Mouse (Mus musculus): ENCODE data around the gene Gabarapl2. TPM values are rescaled to one million over a fixed set of nuclear protein-coding genes. Genes with fewer than 3 reads are reported as not detected.
"Not testable (repeated sequence)": the region's sequence is repeated elsewhere in the genome, so short reads cannot be mapped to it uniquely, and the experiment has no call there.

Gene Gabarapl2
- polyA plus RNA-seq, 1 experiment from 2014 or later, result 431 TPM

DNA sequence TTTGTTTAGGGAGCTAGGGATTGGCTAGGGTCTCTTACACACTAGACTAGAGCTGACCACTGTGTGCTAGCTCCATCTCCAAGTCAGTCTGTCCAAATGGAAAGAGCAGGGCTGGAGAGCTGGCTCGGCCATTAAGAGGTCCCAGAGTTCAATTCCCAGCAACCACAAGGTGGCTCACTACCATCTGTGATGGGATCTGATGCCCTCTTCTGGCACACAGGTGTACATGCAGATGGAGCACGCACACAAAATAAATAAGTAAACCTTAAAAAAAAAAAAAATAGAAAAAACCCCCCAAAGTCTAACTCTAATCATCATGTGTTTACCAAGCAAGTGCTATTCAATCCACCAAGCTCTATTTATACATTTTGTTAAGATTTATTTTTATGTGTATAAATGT lies 20.8 kb upstream of the Gabarapl2 start:
- Histone ChIP-seq H3K4me1 (replicated peaks) (no peaks in the 10 kb centered on the region), H3K9ac (no peak overlapping the region), H3K27me3 (no peaks in the 10 kb centered on the region), H3K36me3 (0 out of 2 replicates have a peak, but pooled peaks cover 10% of the 10 kb centered on the region), H3K4me2 (no peak overlapping the region), H3K27ac (replicated peaks) (no peak overlapping the region), H3K4me3 (no peak overlapping the region), H3K9me3 (no peaks in the 10 kb centered on the region)
- WGBS, result 84% methylated on average over 2 of the region's 2 CpGs
- ATAC-seq (ENCODE audit: low FRiP score, low read depth), result no peak

DNA sequence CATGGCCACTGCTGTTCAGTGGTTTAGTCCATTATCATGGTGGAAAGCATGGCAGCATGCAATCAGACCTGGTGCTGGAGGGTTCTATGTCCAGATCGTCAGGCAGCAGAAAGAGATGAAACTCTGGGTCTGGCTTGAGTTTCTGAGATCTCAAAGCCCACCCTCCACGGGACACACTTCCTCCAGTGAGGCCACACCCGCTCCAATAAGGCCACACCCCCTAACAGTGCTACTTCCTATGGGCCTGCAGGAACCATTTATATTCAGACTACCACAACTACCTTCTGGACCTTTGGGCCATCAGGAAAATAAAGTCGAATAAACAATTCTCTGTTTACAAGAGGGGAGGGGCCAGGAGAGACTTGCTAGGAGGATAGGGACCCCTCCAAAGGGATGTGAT lies 19.5 kb upstream of the Gabarapl2 start:
- 0 out of 2 replicates have a peak, but pooled peaks cover 10% of the 10 kb centered on the region for H3K36me3 ChIP-seq
- H3K9ac ChIP-seq, result no peak overlapping the region
- no peaks in the 10 kb centered on the region for H3K4me1 ChIP-seq (replicated peaks)
- WGBS, result 89% methylated on average over 4 of the region's 4 CpGs
- H3K27ac ChIP-seq (replicated peaks), result no peak overlapping the region
- H3K4me3 ChIP-seq, result no peak overlapping the region
- H3K4me2 ChIP-seq, result no peak overlapping the region
- no peaks in the 10 kb centered on the region for H3K9me3 ChIP-seq
- no peak for ATAC-seq (ENCODE audit: low FRiP score, low read depth)
- no peaks in the 10 kb centered on the region for H3K27me3 ChIP-seq

DNA sequence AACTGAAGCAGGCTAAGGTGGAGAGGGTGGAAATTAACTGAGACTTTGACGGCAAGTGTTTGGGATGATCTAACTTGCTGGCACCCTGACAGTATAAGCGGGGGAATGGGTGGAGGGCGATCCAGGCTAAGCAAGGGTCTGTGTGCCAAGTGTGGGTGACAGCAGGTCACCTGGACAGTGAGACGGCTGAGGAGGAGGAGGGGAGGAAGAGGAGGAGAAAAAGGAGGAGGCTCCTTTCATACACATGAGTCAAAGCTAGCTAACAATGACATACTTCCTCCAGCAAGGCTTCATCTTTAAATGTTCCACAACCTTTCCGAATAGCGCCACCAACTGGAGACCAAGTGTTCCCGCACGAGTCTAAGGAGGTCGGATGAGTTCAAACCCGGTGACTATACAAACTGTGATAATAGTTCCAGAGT lies 17.1 kb upstream of the Gabarapl2 start:
- Histone ChIP-seq H3K9me3 (no peaks in the 10 kb centered on the region), H3K9ac (no peak overlapping the region), H3K4me3 (no peak overlapping the region), H3K4me2 (no peak overlapping the region), H3K36me3 (0 out of 2 replicates have a peak, but pooled peaks cover 2% of the 10 kb centered on the region), H3K27ac (replicated peaks) (no peak overlapping the region), H3K27me3 (no peaks in the 10 kb centered on the region), H3K4me1 (replicated peaks) (no peaks in the 10 kb centered on the region)
- 28% methylated on average over 10 of the region's 10 CpGs for WGBS
- no peak for ATAC-seq (ENCODE audit: low FRiP score, low read depth)

DNA sequence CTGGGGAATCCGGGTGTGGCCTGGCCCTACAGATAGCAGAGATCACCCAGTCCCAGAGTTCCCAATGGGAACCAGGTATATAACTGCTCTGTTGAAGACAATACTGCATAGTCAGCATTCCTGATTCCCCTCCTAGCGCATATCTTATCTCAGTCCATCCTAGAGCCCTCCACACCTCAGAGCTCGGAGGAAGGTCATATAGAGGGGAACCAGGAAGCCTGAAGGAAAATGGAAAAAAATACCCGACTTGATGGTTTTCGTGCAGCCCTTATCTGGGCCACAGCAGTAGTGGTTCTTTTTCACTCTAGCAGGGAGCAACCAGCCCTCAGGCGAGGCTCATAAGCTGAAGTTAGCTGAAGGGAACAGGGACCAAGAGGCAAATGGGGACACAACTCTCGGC lies 15.5 kb upstream of the Gabarapl2 start:
- no peaks in the 10 kb centered on the region for H3K36me3 ChIP-seq
- no peak overlapping the region for H3K4me3 ChIP-seq
- no peaks in the 10 kb centered on the region for H3K4me1 ChIP-seq (replicated peaks)
- H3K9me3 ChIP-seq, result no peaks in the 10 kb centered on the region
- ATAC-seq (ENCODE audit: low FRiP score, low read depth), result no peak
- WGBS, result 86% methylated on average over 7 of the region's 7 CpGs
- no peak overlapping the region for H3K27ac ChIP-seq (replicated peaks)
- H3K27me3 ChIP-seq, result no peaks in the 10 kb centered on the region
- H3K4me2 ChIP-seq, result no peak overlapping the region
- no peak overlapping the region for H3K9ac ChIP-seq

DNA sequence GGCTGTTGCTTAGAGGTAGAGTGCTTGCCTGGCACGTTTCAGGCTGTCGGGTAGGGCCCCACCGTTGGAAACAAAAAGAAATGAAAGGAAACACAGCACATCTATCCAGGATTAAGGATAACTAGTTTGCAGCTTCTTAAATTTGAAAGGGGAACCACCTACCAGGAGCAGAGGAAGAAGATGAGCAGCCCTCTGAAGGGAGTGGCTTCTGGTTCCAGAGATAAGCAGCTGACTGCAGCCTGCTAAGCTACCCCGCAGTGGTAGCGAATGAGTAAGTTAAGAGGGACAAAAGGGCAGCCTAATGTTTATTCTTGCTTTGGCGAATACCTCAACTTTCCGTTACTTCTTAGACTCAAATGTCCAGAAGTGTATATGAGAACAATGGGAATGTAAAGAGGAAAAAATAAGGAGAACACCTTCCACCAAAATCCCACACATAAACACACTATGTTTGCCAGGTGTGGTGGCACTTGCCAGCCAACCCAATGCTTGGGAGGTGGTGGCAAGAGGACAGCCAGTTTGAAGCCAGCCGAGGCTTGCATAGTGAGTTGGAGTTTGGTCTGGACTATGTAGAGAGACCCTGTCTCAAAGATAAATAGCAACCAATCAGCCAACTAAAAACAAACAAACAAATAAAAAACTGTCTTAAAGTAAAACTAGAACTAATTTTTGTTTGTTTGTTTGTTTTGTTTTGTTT lies 10.7 kb upstream of the Gabarapl2 start:
- no peak overlapping the region for H3K9ac ChIP-seq
- H3K27ac ChIP-seq (replicated peaks), result no peak overlapping the region
- no peaks in the 10 kb centered on the region for H3K27me3 ChIP-seq
- H3K36me3 ChIP-seq, result no peaks in the 10 kb centered on the region
- no peak overlapping the region for H3K4me3 ChIP-seq
- H3K4me2 ChIP-seq, result no peak overlapping the region
- no peak for ATAC-seq (ENCODE audit: low FRiP score, low read depth)
- 82% methylated on average over 8 of the region's 8 CpGs for WGBS
- H3K9me3 ChIP-seq, result no peaks in the 10 kb centered on the region
- H3K4me1 ChIP-seq (replicated peaks), result peaks cover 23% of the 10 kb centered on the region

DNA sequence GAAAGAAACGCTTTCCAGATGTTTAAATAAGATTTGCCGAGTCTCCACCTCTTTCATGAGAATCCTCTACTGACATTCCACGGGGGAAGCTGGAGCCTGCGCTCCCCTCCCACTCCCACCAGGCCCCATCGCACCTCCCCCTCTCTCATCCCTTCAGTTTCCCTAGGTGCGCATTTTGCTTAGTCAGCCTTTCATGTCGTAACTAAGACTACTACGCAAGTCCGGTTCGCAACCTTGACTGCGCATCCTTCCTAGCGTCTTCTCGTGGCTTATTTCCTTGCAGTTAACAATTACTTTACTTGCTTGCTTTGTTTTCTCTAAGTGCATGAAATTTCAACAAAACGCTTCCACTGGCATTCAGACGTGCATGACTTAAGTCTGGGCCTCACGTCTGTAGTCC lies 8.8 kb upstream of the Gabarapl2 start:
- no peaks in the 10 kb centered on the region for H3K9me3 ChIP-seq
- 75% methylated on average over 16 of the region's 16 CpGs for WGBS
- no peak overlapping the region for H3K9ac ChIP-seq
- no peak overlapping the region for H3K4me3 ChIP-seq
- no peaks in the 10 kb centered on the region for H3K27me3 ChIP-seq
- H3K27ac ChIP-seq (replicated peaks), result no peak overlapping the region
- no peak for ATAC-seq (ENCODE audit: low FRiP score, low read depth)
- H3K4me1 ChIP-seq (replicated peaks), result peaks cover 23% of the 10 kb centered on the region
- no peak overlapping the region; the same call in 1 of the 2 replicates for H3K4me2 ChIP-seq
- no peaks in the 10 kb centered on the region for H3K36me3 ChIP-seq

DNA sequence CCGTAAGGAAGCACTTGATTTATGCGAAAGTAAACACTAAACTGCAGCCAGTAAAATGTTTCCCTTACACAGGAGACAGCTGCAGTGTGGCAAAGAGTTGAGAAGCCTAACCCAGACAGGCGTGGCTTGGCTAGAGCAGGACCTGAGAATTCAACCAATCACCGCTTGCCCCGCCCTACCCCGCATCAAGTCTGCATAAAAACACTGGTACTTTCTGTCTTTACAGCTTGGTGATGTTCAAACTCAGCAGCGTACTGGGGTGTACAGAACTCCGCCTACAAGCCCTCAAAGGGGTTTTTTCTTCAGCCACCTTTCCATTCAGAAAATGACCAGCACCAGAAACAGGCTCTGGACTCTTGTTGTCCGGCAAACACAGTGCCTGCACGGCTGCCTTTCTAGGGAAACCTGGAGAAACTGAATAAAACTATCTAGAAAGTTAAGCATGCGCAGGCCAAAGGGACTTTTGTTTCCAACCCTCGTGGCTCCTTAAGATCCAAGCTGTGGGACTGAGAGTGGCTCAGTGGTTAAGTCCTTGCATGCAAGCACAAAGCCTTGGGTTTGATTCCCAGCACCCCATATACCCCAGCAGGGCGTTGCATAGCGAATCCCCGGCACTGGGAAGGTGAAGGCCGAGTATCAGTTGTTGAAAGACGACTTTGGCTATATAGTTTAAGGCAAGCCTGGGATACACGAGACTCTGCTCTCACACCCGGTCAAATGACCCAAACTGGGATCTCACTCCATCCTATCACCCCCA lies 7.7 kb upstream of the Gabarapl2 start:
- no peak for ATAC-seq (ENCODE audit: low FRiP score, low read depth)
- Histone ChIP-seq H3K9me3 (no peaks in the 10 kb centered on the region), H3K36me3 (no peaks in the 10 kb centered on the region), H3K27ac (replicated peaks) (peak overlapping the region; percentile 93), H3K4me3 (peak overlapping the region; percentile 78), H3K27me3 (no peaks in the 10 kb centered on the region), H3K4me1 (replicated peaks) (peaks cover 23% of the 10 kb centered on the region), H3K4me2 (peak overlapping the region; percentile 97), H3K9ac (peak overlapping the region; percentile 83)
- WGBS, result 28% methylated on average over 19 of the region's 19 CpGs

DNA sequence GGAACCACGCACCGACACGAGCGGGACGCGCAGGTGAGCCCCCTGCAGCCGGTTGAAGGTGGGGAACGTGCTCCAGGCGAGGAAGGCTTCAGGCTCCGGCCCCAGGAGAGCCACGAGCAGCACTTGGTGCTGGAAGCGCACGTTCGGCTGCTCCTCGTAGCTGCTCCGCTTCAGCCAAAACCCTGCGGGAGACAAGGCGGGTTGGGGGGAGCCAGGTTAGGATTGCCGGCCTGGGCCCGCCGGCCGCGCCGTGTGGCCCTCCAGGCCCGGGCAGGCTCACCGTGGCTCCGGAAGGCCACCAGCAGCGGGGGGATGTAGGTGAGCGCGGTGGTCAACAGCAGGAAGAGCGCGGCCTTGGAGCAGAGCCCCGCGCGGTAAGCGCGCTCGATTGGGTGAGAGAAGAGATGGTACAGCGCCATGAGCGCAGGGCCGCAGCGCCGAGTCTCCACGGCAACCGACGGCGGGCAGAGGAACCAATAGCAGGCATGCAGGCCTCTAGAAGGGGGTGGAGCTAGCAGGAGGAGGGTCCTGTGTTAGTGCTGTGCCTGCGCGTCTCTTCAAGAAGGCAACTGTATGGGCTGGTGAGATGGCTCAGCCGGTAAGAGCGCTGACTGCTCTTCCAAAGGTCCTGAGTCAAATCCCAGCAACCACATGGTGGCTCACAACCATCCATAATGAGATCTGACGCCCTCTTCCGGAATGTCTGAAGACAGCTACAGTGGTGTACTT lies 7.0 kb upstream of the Gabarapl2 start, which contains the start of gene Tmem231:
Gene Tmem231, minus strand, starts transcription at position 534 of the 729 bp plus-strand sequence.
- WGBS, result under 1% methylated on average over 53 of the region's 53 CpGs
- ATAC-seq (ENCODE audit: low FRiP score, low read depth), result peak; percentile 99

DNA sequence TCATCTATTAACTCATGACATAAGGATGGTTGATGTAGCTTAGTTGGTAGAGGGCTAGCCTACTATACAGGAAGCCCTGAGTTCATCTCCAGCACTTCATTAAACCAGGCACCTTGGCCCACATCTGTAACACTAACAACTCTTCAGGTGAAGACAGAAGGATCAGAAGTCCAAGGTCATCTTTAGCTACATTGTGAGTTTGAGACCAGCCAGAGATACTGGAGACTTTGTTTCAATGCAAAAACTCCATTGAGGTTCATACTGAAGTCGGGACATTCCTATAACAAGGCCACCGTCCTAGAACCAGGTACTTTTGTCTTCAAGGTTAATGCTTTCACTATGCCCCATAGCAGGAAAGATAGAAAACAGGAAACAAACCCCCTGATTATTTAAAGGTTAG lies 6.3 kb upstream of the Gabarapl2 start:
- WGBS, result 84% methylated on average over 2 of the region's 2 CpGs
- no peaks in the 10 kb centered on the region for H3K9me3 ChIP-seq
- peaks cover 23% of the 10 kb centered on the region for H3K4me1 ChIP-seq (replicated peaks)
- H3K9ac ChIP-seq, result no peak overlapping the region
- H3K4me2 ChIP-seq, result peak overlapping the region; percentile 97
- peak overlapping the region; percentile 78; the same call in 1 of the 2 replicates for H3K4me3 ChIP-seq
- H3K27me3 ChIP-seq, result no peaks in the 10 kb centered on the region
- H3K36me3 ChIP-seq, result no peaks in the 10 kb centered on the region
- peak overlapping the region; percentile 93; the same call in 1 of the 2 replicates for H3K27ac ChIP-seq (replicated peaks)
- no peak for ATAC-seq (ENCODE audit: low FRiP score, low read depth)

More for the DNA sequence above, 7.0 kb upstream of the Gabarapl2 start, which contains the start of gene Tmem231:
- H3K36me3 ChIP-seq, result no peaks in the 10 kb centered on the region
- H3K9me3 ChIP-seq, result no peaks in the 10 kb centered on the region
- peak within 1 kb of the TSS; percentile 78 for H3K4me3 ChIP-seq
- H3K4me2 ChIP-seq, result peak within 1 kb of the TSS; percentile 97
- H3K27me3 ChIP-seq, result no peaks in the 10 kb centered on the region
- H3K4me1 ChIP-seq (replicated peaks), result peaks cover 23% of the 10 kb centered on the region
- peak within 1 kb of the TSS; percentile 93 for H3K27ac ChIP-seq (replicated peaks)
- H3K9ac ChIP-seq, result peak within 1 kb of the TSS; percentile 83

DNA sequence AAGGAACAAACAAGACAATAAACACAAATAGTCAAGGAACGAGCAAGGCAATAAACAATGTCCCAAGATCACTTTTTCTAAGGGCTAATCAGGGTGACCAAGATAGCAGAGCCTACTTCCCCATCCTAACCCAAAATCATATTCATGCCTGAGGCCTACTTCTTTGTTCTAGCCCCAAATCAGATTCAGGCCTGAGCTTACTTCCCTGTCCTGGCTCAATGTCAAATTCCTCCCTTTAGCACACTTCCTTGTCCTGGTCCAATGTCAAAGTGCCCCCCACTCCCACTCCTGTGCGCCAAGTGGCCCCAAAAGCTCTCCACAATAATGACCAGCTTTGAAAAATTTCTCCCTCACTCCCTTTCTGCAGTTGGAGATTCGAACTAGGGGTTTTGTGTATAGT lies 3.3 kb upstream of the Gabarapl2 start:
- 67% methylated on average over 3 of the region's 3 CpGs for WGBS
- H3K4me1 ChIP-seq (replicated peaks), result peaks cover 36% of the 10 kb centered on the region

DNA sequence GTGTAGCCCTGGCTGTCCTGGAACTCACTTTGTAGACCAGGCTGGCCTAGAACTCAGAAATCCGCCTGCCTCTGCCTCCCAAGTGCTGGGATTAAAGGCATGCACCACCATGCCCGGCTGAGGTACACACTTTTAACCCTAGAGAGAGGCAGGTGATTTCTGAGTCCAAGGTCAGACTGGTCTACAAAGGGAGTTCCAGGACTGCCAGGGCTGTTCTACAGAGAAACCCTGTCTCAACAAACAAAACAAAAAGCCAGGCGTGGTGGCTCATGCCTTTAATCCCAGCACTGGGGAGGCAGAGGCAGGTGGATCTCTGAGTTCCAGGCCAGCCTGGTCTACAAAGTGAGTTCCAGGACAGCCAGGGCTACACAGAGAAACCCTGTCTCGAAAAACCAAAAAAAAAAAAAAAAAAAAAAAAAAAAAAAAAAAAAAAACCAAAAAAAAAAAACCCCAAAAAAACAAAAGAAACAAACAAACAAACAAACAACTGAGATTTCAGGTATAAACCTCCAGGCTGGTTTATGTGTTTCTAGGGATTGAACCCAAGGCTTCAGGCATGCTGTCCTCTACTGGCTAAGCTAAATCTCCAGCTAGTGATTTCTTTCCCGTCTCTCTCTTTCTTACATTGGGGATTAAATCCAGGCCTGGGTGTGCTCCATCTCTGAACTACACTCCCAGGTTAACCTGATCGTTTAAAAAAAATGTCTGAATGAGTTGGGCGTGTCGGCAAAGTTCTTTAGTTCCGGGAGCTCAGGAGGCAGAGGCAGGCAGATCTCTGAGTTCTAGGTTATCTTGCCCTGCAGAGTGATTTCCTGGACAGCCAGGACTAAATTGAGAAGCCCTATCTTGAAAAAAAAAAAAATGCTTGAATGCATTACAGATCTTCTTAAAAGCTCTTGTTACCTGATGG lies 2.2 kb upstream of the Gabarapl2 start:
- H3K9ac ChIP-seq; H3K36me3 ChIP-seq; H3K9me3 ChIP-seq; ATAC-seq (ENCODE audit: low FRiP score, low read depth); H3K27ac ChIP-seq (replicated peaks); H3K27me3 ChIP-seq; H3K4me3 ChIP-seq; H3K4me2 ChIP-seq: not testable (repeated sequence)
- 87% methylated on average over 9 of the region's 9 CpGs for WGBS
- peaks cover 28% of the 10 kb centered on the region for H3K4me1 ChIP-seq (replicated peaks)

More for the DNA sequence above, 3.3 kb upstream of the Gabarapl2 start:
- Histone ChIP-seq H3K9me3 (no peaks in the 10 kb centered on the region), H3K36me3 (no peaks in the 10 kb centered on the region), H3K9ac (no peak overlapping the region), H3K27ac (replicated peaks) (no peak overlapping the region), H3K27me3 (no peaks in the 10 kb centered on the region), H3K4me3 (no peak overlapping the region), H3K4me2 (no peak overlapping the region)
- ATAC-seq (ENCODE audit: low FRiP score, low read depth), result no peak
